Mouse (Mus musculus): ENCODE results near the gene Gnao1. TPM values are rescaled to one million over a fixed set of nuclear protein-coding genes. Genes with fewer than 3 reads are reported as not detected.

The Gnao1 gene
- polyA plus RNA-seq, 1 experiment from 2014 or later, result 2.8 TPM

GRCm38 (mm10) chr8:93974602-93975186 lies 164.9 kb downstream of the Gnao1 start:
- no peak for ATAC-seq (ENCODE audit: low FRiP score, low TSS enrichment)
- H3K27ac ChIP-seq (ENCODE audit: low read length), result no peak overlapping the region
- no peak overlapping the region for H3K4me2 ChIP-seq (replicated peaks; ENCODE audit: low read depth, low read length)
- H3K4me1 ChIP-seq (ENCODE audit: insufficient read depth, low read length), result no peaks in the 10 kb centered on the region
- H3K4me3 ChIP-seq (ENCODE audit: low read length), result no peak overlapping the region
- WGBS, result 88% methylated on average over 11 of the region's 11 CpGs
- H3K9ac ChIP-seq (replicated peaks; ENCODE audit: low read length), result no peak overlapping the region
- no peaks in the 10 kb centered on the region for H3K9me3 ChIP-seq (ENCODE audit: low read length)
- H3K27me3 ChIP-seq (ENCODE audit: insufficient read depth, low read length), result no peaks in the 10 kb centered on the region
- peaks cover 74% of the 10 kb centered on the region for H3K36me3 ChIP-seq (ENCODE audit: insufficient read depth, low read length)

- no peaks in the 10 kb centered on the region for H3K27me3 ChIP-seq (ENCODE audit: insufficient read depth, low read length)
- H3K36me3 ChIP-seq (ENCODE audit: insufficient read depth, low read length), result peaks cover 80% of the 10 kb centered on the region
- no peak overlapping the region for H3K9ac ChIP-seq (replicated peaks; ENCODE audit: low read length)
- no peaks in the 10 kb centered on the region for H3K9me3 ChIP-seq (ENCODE audit: low read length)
- H3K4me3 ChIP-seq (ENCODE audit: low read length), result no peak overlapping the region
- 84% methylated on average over 2 of the region's 2 CpGs for WGBS
- H3K4me2 ChIP-seq (replicated peaks; ENCODE audit: low read depth, low read length), result no peak overlapping the region
- H3K4me1 ChIP-seq (ENCODE audit: insufficient read depth, low read length), result no peaks in the 10 kb centered on the region
- no peak for ATAC-seq (ENCODE audit: low FRiP score, low TSS enrichment)
- no peak overlapping the region for H3K27ac ChIP-seq (ENCODE audit: low read length)
Observed at GRCm38 (mm10) chr8:93975358-93975757, 165.6 kb downstream of the Gnao1 start.

GRCm38 (mm10) chr8:93976446-93977211 lies 166.9 kb downstream of the Gnao1 start:
- H3K4me3 ChIP-seq (ENCODE audit: low read length), result no peak overlapping the region
- no peak for ATAC-seq (ENCODE audit: low FRiP score, low TSS enrichment)
- no peaks in the 10 kb centered on the region for H3K4me1 ChIP-seq (ENCODE audit: insufficient read depth, low read length)
- no peaks in the 10 kb centered on the region for H3K27me3 ChIP-seq (ENCODE audit: insufficient read depth, low read length)
- 96% methylated on average over 6 of the region's 6 CpGs for WGBS
- no peak overlapping the region for H3K9ac ChIP-seq (replicated peaks; ENCODE audit: low read length)
- H3K4me2 ChIP-seq (replicated peaks; ENCODE audit: low read depth, low read length), result no peak overlapping the region
- H3K9me3 ChIP-seq (ENCODE audit: low read length), result no peaks in the 10 kb centered on the region
- no peak overlapping the region for H3K27ac ChIP-seq (ENCODE audit: low read length)
- peaks cover 80% of the 10 kb centered on the region for H3K36me3 ChIP-seq (ENCODE audit: insufficient read depth, low read length)

GRCm38 (mm10) chr8:93980141-93980540 lies 170.4 kb downstream of the Gnao1 start:
- H3K4me1 ChIP-seq (ENCODE audit: insufficient read depth, low read length), result no peaks in the 10 kb centered on the region
- H3K4me3 ChIP-seq (ENCODE audit: low read length), result no peak overlapping the region
- H3K27ac ChIP-seq (ENCODE audit: low read length), result no peak overlapping the region
- 94% methylated on average over 4 of the region's 4 CpGs for WGBS
- H3K36me3 ChIP-seq (ENCODE audit: insufficient read depth, low read length), result peaks cover 69% of the 10 kb centered on the region
- H3K4me2 ChIP-seq (replicated peaks; ENCODE audit: low read depth, low read length), result no peak overlapping the region
- no peaks in the 10 kb centered on the region for H3K27me3 ChIP-seq (ENCODE audit: insufficient read depth, low read length)
- H3K9me3 ChIP-seq (ENCODE audit: low read length), result no peaks in the 10 kb centered on the region
- no peak overlapping the region for H3K9ac ChIP-seq (replicated peaks; ENCODE audit: low read length)
- ATAC-seq (ENCODE audit: low FRiP score, low TSS enrichment), result no peak

GRCm38 (mm10) chr8:93981679-93982215 lies 172.0 kb downstream of the Gnao1 start:
- H3K36me3 ChIP-seq (ENCODE audit: insufficient read depth, low read length), result peaks cover 68% of the 10 kb centered on the region
- no peaks in the 10 kb centered on the region for H3K9me3 ChIP-seq (ENCODE audit: low read length)
- no peak overlapping the region for H3K4me3 ChIP-seq (ENCODE audit: low read length)
- no peaks in the 10 kb centered on the region for H3K27me3 ChIP-seq (ENCODE audit: insufficient read depth, low read length)
- no peaks in the 10 kb centered on the region for H3K4me1 ChIP-seq (ENCODE audit: insufficient read depth, low read length)
- WGBS, result 89% methylated on average over 5 of the region's 5 CpGs
- no peak for ATAC-seq (ENCODE audit: low FRiP score, low TSS enrichment)
- H3K27ac ChIP-seq (ENCODE audit: low read length), result no peak overlapping the region
- no peak overlapping the region for H3K4me2 ChIP-seq (replicated peaks; ENCODE audit: low read depth, low read length)
- H3K9ac ChIP-seq (replicated peaks; ENCODE audit: low read length), result no peak overlapping the region

- Histone ChIP-seq H3K4me1 (ENCODE audit: insufficient read depth, low read length) (no peaks in the 10 kb centered on the region), H3K36me3 (ENCODE audit: insufficient read depth, low read length) (peaks cover 61% of the 10 kb centered on the region)
Observed at GRCm38 (mm10) chr8:93983827-93984226, 174.1 kb downstream of the Gnao1 start.

GRCm38 (mm10) chr8:93984731-93985130 lies 175.0 kb downstream of the Gnao1 start:
- no peaks in the 10 kb centered on the region for H3K4me1 ChIP-seq (ENCODE audit: insufficient read depth, low read length)
- WGBS, result 91% methylated on average over 3 of the region's 3 CpGs
- H3K4me2 ChIP-seq (replicated peaks; ENCODE audit: low read depth, low read length), result no peak overlapping the region
- no peaks in the 10 kb centered on the region for H3K27me3 ChIP-seq (ENCODE audit: insufficient read depth, low read length)
- H3K36me3 ChIP-seq (ENCODE audit: insufficient read depth, low read length), result peaks cover 63% of the 10 kb centered on the region
- H3K4me3 ChIP-seq (ENCODE audit: low read length), result no peak overlapping the region
- H3K9ac ChIP-seq (replicated peaks; ENCODE audit: low read length), result no peak overlapping the region
- no peaks in the 10 kb centered on the region for H3K9me3 ChIP-seq (ENCODE audit: low read length)
- ATAC-seq (ENCODE audit: low FRiP score, low TSS enrichment), result no peak
- H3K27ac ChIP-seq (ENCODE audit: low read length), result no peak overlapping the region

More at GRCm38 (mm10) chr8:93983827-93984226, 174.1 kb downstream of the Gnao1 start:
- no peak overlapping the region for H3K4me3 ChIP-seq (ENCODE audit: low read length)
- H3K9ac ChIP-seq (replicated peaks; ENCODE audit: low read length), result no peak overlapping the region
- no peak for ATAC-seq (ENCODE audit: low FRiP score, low TSS enrichment)
- H3K27ac ChIP-seq (ENCODE audit: low read length), result no peak overlapping the region
- H3K9me3 ChIP-seq (ENCODE audit: low read length), result no peaks in the 10 kb centered on the region
- H3K27me3 ChIP-seq (ENCODE audit: insufficient read depth, low read length), result no peaks in the 10 kb centered on the region
- WGBS, result 79% methylated on average over 3 of the region's 3 CpGs
- H3K4me2 ChIP-seq (replicated peaks; ENCODE audit: low read depth, low read length), result no peak overlapping the region

GRCm38 (mm10) chr8:93989739-93990138 lies 180.0 kb downstream of the Gnao1 start:
- Histone ChIP-seq H3K9ac (replicated peaks; ENCODE audit: low read length) (no peak overlapping the region), H3K27me3 (ENCODE audit: insufficient read depth, low read length) (no peaks in the 10 kb centered on the region), H3K4me3 (ENCODE audit: low read length) (no peak overlapping the region), H3K27ac (ENCODE audit: low read length) (no peak overlapping the region), H3K4me1 (ENCODE audit: insufficient read depth, low read length) (no peaks in the 10 kb centered on the region), H3K9me3 (ENCODE audit: low read length) (peaks cover 10% of the 10 kb centered on the region; the same call in 1 of the 2 replicates), H3K4me2 (replicated peaks; ENCODE audit: low read depth, low read length) (no peak overlapping the region), H3K36me3 (ENCODE audit: insufficient read depth, low read length) (peaks cover 46% of the 10 kb centered on the region)
- WGBS, result 96% methylated on average over 4 of the region's 4 CpGs
- no peak for ATAC-seq (ENCODE audit: low FRiP score, low TSS enrichment)

- Histone ChIP-seq H3K4me3 (ENCODE audit: low read length) (no peak overlapping the region), H3K27ac (ENCODE audit: low read length) (no peak overlapping the region), H3K9ac (replicated peaks; ENCODE audit: low read length) (no peak overlapping the region), H3K4me1 (ENCODE audit: insufficient read depth, low read length) (no peaks in the 10 kb centered on the region), H3K27me3 (ENCODE audit: insufficient read depth, low read length) (no peaks in the 10 kb centered on the region), H3K4me2 (replicated peaks; ENCODE audit: low read depth, low read length) (no peak overlapping the region), H3K36me3 (ENCODE audit: insufficient read depth, low read length) (peaks cover 45% of the 10 kb centered on the region), H3K9me3 (ENCODE audit: low read length) (no peaks in the 10 kb centered on the region)
- no peak for ATAC-seq (ENCODE audit: low FRiP score, low TSS enrichment)
- 89% methylated on average over 2 of the region's 2 CpGs for WGBS
Observed at GRCm38 (mm10) chr8:93998961-93999360, 189.2 kb downstream of the Gnao1 start.

GRCm38 (mm10) chr8:94004139-94004538 lies 194.4 kb downstream of the Gnao1 start:
- no peak overlapping the region for H3K27ac ChIP-seq (ENCODE audit: low read length)
- no peaks in the 10 kb centered on the region for H3K9me3 ChIP-seq (ENCODE audit: low read length)
- WGBS, result 90% methylated on average over 9 of the region's 9 CpGs
- H3K36me3 ChIP-seq (ENCODE audit: insufficient read depth, low read length), result peaks cover 39% of the 10 kb centered on the region
- H3K4me1 ChIP-seq (ENCODE audit: insufficient read depth, low read length), result peaks cover 5% of the 10 kb centered on the region; the same call in 1 of the 2 replicates
- ATAC-seq (ENCODE audit: low FRiP score, low TSS enrichment), result no peak
- H3K9ac ChIP-seq (replicated peaks; ENCODE audit: low read length), result no peak overlapping the region
- no peak overlapping the region for H3K4me2 ChIP-seq (replicated peaks; ENCODE audit: low read depth, low read length)
- H3K27me3 ChIP-seq (ENCODE audit: insufficient read depth, low read length), result no peaks in the 10 kb centered on the region
- no peak overlapping the region for H3K4me3 ChIP-seq (ENCODE audit: low read length)
